Mouse (Mus musculus) lung, postnatal 0 days (tissue): ENCODE results near the gene Vmn1r214. TPM values are rescaled to one million over a fixed set of nuclear protein-coding genes. Genes with fewer than 3 reads are reported as not detected.

Experiments used
- ATAC-seq: fragments of 200-750 bp; cut with Nextera tagmentation; 2 replicates; pipeline ENCODE4 v1.8.0; 2017; ENCODE audit warnings: moderate library complexity
- DNase-seq: peaks from one replicate; pipeline ENCODE4 v3.0.0-alpha.2; 2016; ENCODE audit warnings: low spot score
- H3K27ac ChIP-seq: fragments of 300-500 bp; sonication (generic); 2 replicates; pipeline ENCODE4 v1.5.1; 2014; ENCODE audit warnings: antibody characterized with exemption, mild to moderate bottlenecking, low read length, mixed read lengths
- H3K27me3 ChIP-seq: fragments of 300-500 bp; sonication (generic); replicated peaks from 2 replicates; pipeline ENCODE4 v1.6.1; 2014; ENCODE audit warnings: low read length, mixed read lengths; ENCODE audit not compliant: insufficient read depth
- H3K36me3 ChIP-seq: fragments of 300-500 bp; sonication (generic); 2 replicates; pipeline ENCODE4 v1.6.1; 2014; ENCODE audit warnings: low read length, mixed read lengths; ENCODE audit not compliant: insufficient read depth
- H3K4me1 ChIP-seq: fragments of 300-500 bp; sonication (generic); 2 replicates; pipeline ENCODE4 v1.6.1; 2014; ENCODE audit warnings: antibody characterized with exemption, low read depth, low read length, mixed read lengths; ENCODE audit not compliant: insufficient read depth
- H3K4me2 ChIP-seq: fragments of 300-500 bp; sonication (generic); replicated peaks from 2 replicates; pipeline ENCODE4 v1.6.1; 2014; ENCODE audit warnings: low read depth, mild to moderate bottlenecking, low read length, moderate library complexity, mixed read lengths
- H3K4me3 ChIP-seq: fragments of 300-500 bp; sonication (generic); 2 replicates; pipeline ENCODE4 v1.5.1; 2014; ENCODE audit warnings: low read depth, low read length
- H3K9ac ChIP-seq: fragments of 300-500 bp; sonication (generic); replicated peaks from 2 replicates; pipeline ENCODE4 v1.6.1; 2014; ENCODE audit warnings: low read depth, mild to moderate bottlenecking
- H3K9me3 ChIP-seq: fragments of 300-500 bp; sonication (generic); 2 replicates; pipeline ENCODE4 v1.6.1; 2016; ENCODE audit warnings: low read length, mixed read lengths
- CTCF ChIP-seq: IDR thresholded peaks from 2 replicates; pipeline ENCODE4 v1.5.1; 2016; ENCODE audit warnings: antibody characterized with exemption, mild to moderate bottlenecking
- EP300 ChIP-seq: IDR thresholded peaks from 2 replicates; pipeline ENCODE4 v1.6.1; 2016; ENCODE audit warnings: antibody characterized with exemption, mild to moderate bottlenecking, control low read depth
- WGBS: fragments of 180-500 bp; shearing (Covaris S2); extraction: QIAGEN DNeasy Blood & Tissue Kit; methylation state at CpG from one replicate; pipeline ENCODE4 v1.1.7; 2014; 5-methylcytosine and 5-hydroxymethylcytosine counted together
- polyA plus RNA-seq: library from polyadenylated mRNA; unstranded; fragments of >200 nt; fragmentation: Nextera tagmentation; extraction: Ambion mirVana; gene quantifications from 2 replicates; pipeline ENCODE4 v1.2.1, GENCODE M21; 2015

The Vmn1r214 gene
- not detected in 2 replicates for polyA plus RNA-seq

DNA sequence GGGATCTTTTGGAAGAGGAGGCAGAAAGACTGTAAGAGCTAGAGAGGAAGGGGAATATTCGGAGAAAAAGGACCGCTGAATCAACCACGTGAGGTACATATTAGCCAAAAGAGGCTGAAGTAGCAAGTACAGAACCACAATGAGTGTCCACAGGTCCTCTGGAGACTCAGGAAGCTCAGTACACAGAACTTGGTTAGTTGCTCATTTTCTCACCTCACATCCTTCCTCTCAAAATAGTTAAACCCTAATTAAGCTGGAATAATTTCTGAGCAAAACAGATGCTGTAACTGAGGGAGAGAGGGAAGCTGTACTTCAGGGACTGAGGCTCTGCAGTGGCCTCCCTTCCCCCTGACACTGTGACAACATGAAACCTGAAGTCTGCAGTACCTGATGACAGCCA, at the start of gene Vmn1r214:
Gene Vmn1r214, plus strand, starts transcription at position 301 of the 400 bp plus-strand sequence.
- H3K4me1 ChIP-seq = no peaks in the 10 kb centered on the region

DNA sequence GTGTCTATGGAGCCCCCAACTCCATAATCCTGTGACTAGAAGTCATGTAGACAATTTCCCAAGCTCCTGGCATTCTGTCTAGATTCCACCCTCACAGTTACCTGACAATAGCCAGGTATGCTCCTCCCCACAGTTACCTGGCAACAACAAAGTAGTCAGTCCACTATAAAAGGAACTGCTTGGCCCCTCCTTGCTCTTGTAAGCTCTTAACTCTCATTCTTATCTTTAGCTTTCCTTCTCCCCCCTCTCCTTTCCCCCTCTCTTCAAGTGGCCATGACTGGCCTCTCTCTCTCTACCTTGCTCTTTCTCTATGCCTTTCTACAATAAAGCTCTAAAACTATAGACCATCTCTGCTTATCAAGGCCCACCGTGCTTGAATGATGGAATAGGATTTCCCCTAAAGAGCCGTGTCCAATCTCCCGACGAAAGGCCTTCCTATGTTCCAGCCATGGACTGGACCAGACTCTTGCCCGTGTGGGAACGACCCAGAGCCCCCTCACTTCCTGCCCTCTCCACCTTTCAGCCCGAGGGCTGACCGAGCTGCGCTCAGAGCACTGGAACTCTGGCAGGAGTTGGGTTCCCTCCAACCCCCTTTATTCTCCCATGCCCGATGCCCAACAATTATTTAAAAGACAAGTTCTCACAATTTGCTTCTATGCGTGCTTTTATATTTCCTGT, 39.9 kb upstream of the Vmn1r214 start:
- Histone ChIP-seq H3K4me2 (0 out of 2 replicates have a peak overlapping the region, but pooled peaks have one; percentile 5), H3K27me3 (no peaks in the 10 kb centered on the region), H3K9me3 (no peaks in the 10 kb centered on the region), H3K27ac (no peak overlapping the region), H3K9ac (no peak overlapping the region), H3K4me1 (no peaks in the 10 kb centered on the region), H3K4me3 (no peak overlapping the region), H3K36me3 (no peaks in the 10 kb centered on the region)
- DNase-seq (peak; percentile 83), ATAC-seq (peak; percentile 95)
- 55% methylated on average over 11 of the region's 11 CpGs for WGBS
- no peak for TF ChIP-seq CTCF
- TF ChIP-seq EP300 = peak; percentile 60; the same call in 1 of the 2 replicates

More for the DNA sequence above, at the start of gene Vmn1r214:
- no peak for TF ChIP-seq EP300
- Histone ChIP-seq H3K4me2 (no peak within 1 kb of the TSS), H3K9ac (no peak within 1 kb of the TSS), H3K27ac (no peak within 1 kb of the TSS), H3K4me3 (no peak within 1 kb of the TSS), H3K9me3 (no peaks in the 10 kb centered on the region), H3K36me3 (no peaks in the 10 kb centered on the region), H3K27me3 (no peaks in the 10 kb centered on the region)
- no peak for DNase-seq
- 69% methylated on average over 3 of the region's 3 CpGs for WGBS
- no peak for ATAC-seq

DNA sequence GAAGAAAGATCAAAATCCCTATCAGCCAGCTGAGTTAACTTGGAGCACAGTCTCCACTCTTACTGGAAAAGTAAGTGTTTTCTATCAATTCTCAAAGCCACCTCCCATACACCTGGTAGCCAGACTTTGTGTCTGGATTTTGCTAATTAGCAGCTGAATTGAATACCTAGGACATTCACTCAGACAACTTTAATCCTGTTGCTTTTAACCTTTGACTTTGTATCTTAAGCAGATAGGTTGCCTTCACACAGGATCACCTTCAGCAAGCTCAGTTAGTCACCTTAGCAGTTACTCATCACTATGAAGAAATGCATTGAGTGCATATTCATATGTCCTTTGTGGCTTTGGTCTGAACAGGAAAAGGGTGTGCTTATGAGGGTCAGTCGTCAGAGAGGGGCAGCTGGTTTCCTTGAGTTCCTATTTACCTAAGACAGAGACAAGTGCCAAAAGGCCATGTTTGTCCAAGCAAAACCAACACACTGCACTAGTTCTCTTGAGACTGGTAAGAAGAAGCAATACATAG, 38.0 kb upstream of the Vmn1r214 start:
- no peaks in the 10 kb centered on the region for H3K4me1 ChIP-seq
- ATAC-seq (peak; percentile 19; the same call in 1 of the 2 replicates), DNase-seq (no peak)
- no peak overlapping the region for H3K9ac ChIP-seq
- no peak overlapping the region for H3K4me3 ChIP-seq
- TF ChIP-seq EP300 = no peak
- no peak for TF ChIP-seq CTCF
- H3K4me2 ChIP-seq = no peak overlapping the region
- WGBS = 27% methylated on average over 1 of the region's 1 CpGs
- no peaks in the 10 kb centered on the region for H3K36me3 ChIP-seq
- H3K27me3 ChIP-seq = no peaks in the 10 kb centered on the region
- no peaks in the 10 kb centered on the region for H3K9me3 ChIP-seq
- H3K27ac ChIP-seq = no peak overlapping the region

DNA sequence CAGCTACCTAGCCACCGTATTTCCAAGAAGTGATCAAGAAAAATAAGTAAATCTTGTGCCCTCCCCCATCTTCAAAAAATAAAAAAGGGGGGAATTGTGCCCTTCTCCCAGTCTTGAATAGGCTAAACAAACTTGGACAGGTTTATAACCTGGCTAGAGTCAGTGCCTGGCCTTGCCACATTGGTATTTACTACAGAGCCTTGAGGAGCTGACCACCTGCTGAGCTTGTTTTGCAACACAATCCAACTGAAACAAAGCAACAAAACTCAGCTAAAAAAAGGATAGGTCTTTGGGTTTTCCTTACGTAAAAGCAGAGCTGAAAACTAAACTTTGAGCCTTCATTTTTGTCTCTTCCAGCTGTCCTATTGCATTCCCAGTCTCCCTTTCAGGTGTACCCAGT, 37.5 kb upstream of the Vmn1r214 start:
- Histone ChIP-seq H3K4me1 (no peaks in the 10 kb centered on the region), H3K27ac (no peak overlapping the region), H3K36me3 (no peaks in the 10 kb centered on the region), H3K9me3 (0 out of 2 replicates have a peak, but pooled peaks cover 4% of the 10 kb centered on the region), H3K4me3 (no peak overlapping the region), H3K27me3 (no peaks in the 10 kb centered on the region), H3K9ac (no peak overlapping the region), H3K4me2 (no peak overlapping the region)
- WGBS = 53% methylated on average over 2 of the region's 2 CpGs
- TF ChIP-seq EP300 = no peak
- no peak for TF ChIP-seq CTCF
- DNase-seq (peak; percentile 4), ATAC-seq (no peak)

DNA sequence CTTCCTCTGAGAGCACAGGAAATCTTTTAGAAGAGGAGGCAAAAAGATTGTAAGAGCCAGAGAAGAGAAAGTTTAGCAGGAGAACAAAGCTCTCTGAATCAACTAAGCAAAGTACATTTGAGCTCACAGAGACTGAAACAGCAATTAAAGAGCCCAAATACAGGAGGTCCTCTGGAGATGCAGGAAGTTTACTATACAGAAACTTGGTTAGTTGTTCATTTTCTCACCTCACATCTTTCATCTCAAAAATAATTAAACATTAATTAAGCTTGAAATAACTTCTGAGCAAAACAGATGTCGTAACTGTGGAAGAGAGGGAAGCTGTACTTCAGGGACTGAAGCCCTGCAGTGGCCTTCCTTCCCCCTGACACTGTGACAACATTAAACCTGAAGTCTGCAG, 22.9 kb upstream of the Vmn1r214 start, which contains the start of gene Vmn1r213:
Gene Vmn1r213, plus strand, starts transcription at position 301 of the 400 bp plus-strand sequence.
- 50% methylated on average over 1 of the region's 1 CpGs for WGBS
- Histone ChIP-seq H3K4me2 (no peak within 1 kb of the TSS), H3K9ac (no peak within 1 kb of the TSS), H3K4me3 (no peak within 1 kb of the TSS), H3K27ac (no peak within 1 kb of the TSS), H3K4me1 (no peaks in the 10 kb centered on the region), H3K36me3 (no peaks in the 10 kb centered on the region), H3K9me3 (no peaks in the 10 kb centered on the region), H3K27me3 (no peaks in the 10 kb centered on the region)
- TF ChIP-seq CTCF (no peak), EP300 (no peak)
- DNase-seq (no peak), ATAC-seq (no peak)

DNA sequence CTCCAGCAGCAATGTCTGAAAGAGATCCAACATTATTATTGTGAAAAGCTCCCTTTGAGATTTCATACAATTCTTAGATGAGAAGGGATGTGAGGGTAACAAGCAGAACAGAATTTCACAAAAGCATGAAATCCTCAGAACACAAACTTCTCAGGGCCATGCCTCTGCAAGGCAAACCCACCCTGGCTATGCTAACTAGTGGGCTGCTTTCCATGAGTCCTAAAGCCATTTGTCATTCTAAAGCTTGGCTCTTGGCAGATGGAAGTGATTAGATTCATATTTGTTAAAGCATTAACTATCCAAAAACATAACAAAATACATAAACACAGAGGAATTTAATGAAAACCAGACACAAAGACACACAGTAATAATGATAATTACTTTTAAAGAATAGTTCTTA, 12.1 kb upstream of the Vmn1r214 start:
- ATAC-seq (no peak), DNase-seq (no peak)
- no peak overlapping the region for H3K4me3 ChIP-seq
- H3K36me3 ChIP-seq = no peaks in the 10 kb centered on the region
- no peaks in the 10 kb centered on the region for H3K9me3 ChIP-seq
- H3K27me3 ChIP-seq = no peaks in the 10 kb centered on the region
- TF ChIP-seq EP300 (no peak), CTCF (no peak)
- H3K4me2 ChIP-seq = no peak overlapping the region
- H3K27ac ChIP-seq = no peak overlapping the region
- H3K4me1 ChIP-seq = no peaks in the 10 kb centered on the region
- H3K9ac ChIP-seq = no peak overlapping the region
